Mouse (Mus musculus) urinary bladder, adult 2 months (tissue): ENCODE measurements around the gene Gnb1l. TPM values are rescaled to one million over a fixed set of nuclear protein-coding genes. Genes with fewer than 3 reads are reported as not detected.

Experiments
- DNase-seq: peaks from one replicate; pipeline ENCODE4 v3.0.0; 2022; ENCODE audit warnings: low spot score
- polyA plus RNA-seq: library from polyadenylated mRNA; depleted of rRNA; stranded (reverse); fragments of >200 nt; gene quantifications from 2 replicates; pipeline ENCODE4 v1.2.3, GENCODE M21; 2012

Gnb1l gene
- polyA plus RNA-seq, 1 experiment = 8.4 TPM

DNA sequence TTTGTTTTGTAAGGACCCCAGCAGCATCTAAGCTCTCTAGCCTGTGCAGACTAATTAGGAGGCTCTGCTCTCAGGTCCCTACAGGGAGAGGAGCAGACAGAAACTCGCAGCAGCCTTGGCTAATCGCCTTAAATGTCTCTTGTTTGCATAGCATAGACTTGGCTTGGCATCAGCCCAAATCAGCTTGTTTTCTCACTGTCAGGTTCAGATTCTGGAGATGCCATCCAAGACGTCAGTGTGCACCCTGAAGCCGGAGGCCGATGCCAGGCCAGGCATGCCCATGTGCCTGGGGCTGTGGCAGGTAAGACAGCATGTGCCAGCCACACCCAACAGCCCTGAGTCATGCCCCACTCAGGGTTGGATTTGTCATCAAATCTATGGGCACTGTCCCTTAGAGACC, 49.4 kb downstream of the Gnb1l start:
- no peak for DNase-seq

DNA sequence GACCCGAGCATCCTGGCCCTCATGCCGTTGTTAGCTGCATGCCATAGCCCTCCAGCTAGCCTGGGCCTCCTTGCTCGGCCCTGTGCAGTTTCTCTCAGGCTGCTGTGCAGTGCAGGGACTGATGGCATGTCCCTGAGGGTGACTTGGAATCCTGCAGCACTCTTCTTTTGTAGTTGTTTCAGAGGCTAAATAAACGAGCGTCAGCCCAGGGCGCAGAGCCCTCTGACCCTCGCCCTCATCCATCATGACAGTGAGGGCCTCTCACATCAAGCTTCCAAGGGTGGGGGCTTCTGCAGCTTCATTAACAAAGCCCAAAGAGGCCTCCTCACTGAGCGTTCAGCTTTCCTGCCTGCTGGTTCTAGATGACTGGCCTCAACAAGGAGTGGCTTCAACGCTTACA, 53.1 kb downstream of the Gnb1l start:
- DNase-seq = no peak

GRCm38 (mm10) chr16:18552106-18552710, 53.7 kb downstream of the Gnb1l start:
- no peak for DNase-seq

- no peak for DNase-seq
Measured at GRCm38 (mm10) chr16:18554721-18555120, 56.2 kb downstream of the Gnb1l start.

DNA sequence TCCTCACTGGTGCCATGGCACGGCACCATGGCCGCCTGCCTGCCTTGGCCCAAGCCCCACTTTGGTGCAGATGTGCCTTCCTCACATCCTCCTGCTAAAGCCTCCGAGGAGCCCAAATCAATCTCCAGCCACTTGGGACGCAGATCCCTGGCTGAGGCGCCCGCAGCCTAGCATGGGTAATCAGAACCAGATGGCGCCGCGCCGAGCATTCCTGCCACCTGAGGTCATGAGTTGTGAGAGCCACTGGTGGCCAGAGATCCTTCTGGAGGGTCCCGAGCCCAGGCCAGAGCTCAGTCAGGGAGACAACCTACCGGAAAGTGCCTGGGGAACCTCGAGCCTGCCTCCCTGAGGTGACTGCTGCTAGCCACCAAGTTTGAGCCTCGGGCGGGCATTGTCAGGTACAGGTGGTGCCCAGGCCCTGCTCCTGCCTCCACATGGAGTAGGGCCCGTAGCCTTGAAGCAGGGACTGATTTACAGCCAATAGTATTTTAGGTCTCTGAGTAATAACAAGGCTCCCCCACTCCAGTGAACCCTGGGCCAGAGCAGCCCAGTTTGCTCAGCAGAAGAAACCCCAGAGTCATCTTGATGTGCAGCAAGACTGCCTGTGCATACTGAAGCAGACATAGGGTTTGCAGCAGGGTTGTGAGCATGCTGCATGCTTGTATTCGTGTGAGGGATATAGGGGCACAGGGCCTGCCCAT, 56.9 kb downstream of the Gnb1l start:
- DNase-seq = no peak

- no peak for DNase-seq
Measured at GRCm38 (mm10) chr16:18556461-18556860, 57.9 kb downstream of the Gnb1l start.

DNA sequence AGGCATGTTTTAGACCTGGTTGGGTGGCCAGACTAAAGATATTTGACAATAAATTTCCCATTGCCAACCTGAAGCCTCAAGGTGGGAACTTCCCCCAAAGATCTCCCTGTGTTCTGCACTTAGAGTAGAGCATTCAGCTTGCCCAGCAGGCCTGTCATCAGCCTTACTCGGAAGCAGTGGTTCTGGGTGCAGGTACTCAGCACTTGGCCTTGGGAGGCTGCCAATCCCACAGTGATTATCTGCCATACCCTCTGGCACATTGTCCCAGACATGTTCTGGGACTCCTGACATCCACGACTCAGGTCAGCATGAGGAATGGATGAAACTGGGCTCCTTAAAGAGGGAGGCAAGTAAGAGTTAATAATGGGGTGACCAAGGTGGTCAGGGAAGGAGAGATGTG, 66.0 kb downstream of the Gnb1l start:
- no peak for DNase-seq

- no peak for DNase-seq
Measured at GRCm38 (mm10) chr16:18568599-18568998, 70.1 kb downstream of the Gnb1l start.

DNA sequence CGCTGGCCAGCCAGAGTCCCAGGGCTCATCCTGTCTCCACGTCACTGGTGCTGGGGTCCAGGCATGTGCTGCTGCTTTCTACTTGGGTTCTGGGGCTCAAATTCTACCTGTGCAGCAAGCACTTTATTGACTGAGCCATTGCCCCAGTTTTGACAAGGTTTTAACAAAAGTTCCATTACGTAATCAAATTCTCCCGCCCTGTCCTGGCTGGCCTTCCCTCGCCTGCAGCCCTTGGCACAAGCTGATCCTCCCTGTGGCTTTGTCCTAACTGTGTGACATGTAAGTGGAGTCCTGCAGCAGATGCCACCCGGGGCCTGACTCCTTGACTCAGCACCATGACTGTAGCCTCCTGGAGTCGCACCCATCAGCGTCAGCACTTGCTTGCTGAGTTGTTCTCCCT, 75.7 kb downstream of the Gnb1l start:
- DNase-seq = no peak

GRCm38 (mm10) chr16:18577071-18577470, 78.6 kb downstream of the Gnb1l start:
- DNase-seq = no peak

DNA sequence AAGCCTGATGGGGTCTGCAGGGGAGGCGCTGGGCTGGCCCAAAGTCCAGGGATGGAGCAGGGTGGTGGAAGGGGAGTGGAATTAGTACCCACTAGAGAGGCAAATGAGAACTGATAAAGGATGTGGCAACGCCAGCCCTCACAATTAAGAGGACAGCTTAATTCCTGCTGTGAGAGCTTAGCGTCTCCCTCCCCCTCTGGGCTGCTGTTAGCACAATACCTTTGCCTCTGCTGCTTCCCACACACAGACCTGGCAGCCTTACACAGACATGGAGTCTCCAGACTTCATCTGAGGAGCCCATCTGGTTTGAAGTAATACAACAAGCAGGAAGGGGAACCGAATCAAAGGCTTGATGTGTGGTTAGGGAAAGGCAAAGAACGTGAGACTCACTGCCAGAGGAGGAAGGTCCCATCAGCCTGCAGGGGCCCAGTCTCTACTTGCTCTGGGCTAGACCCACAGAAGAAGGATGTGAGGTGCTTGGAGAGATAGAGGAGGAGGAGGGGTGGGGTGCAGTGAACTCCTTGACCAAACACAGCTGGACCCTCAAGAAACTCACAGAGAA, 79.2 kb downstream of the Gnb1l start:
- no peak for DNase-seq

DNA sequence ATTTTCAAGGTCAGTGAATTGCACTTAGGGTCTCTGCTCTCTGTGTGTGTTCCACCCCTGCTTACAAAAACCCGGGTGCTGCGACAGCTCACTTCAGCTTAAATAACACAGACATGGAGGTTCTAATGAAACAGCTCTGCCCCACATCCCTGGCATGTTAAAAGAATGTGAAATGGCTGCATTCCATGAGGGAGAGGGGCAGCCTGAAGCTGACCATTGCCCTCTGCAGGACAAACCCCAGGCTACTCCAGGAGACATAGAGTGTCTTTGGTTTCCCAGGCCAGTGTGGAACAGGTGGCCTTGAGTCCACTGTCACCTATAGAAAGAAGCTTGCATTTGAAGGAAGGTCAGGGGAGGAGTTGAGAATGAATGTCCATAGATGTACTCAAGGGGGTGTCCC, 81.9 kb downstream of the Gnb1l start:
- DNase-seq = no peak

DNA sequence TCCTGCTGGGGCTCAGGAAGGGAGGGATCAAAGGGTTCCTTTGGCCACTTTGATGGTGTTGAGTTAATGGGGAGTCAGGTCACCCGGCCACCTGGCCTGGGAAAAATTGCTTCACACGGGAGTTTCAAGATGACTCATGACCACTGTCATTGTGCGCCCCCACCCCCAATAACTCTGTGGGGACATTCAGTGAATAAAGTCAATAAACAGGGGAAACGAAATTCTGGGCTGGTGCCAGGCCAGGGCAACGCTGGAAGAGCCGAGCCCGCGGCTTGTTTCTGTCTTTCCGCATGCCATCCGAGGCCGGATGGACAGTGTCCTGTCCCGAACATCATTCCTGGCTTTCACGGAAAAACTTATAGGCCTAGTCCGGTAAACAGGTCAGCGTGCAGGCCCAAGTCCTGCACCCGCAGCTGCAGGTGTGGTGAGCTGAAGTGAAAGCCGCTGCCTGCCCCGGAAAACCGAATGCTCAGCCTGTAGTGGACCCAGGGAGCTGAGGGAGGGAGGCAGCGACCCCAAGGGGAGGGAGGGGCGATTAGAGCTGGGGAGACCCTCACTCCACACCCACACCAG, 82.6 kb downstream of the Gnb1l start:
- no peak for DNase-seq

- DNase-seq = no peak
Measured at GRCm38 (mm10) chr16:18581623-18582205, 83.2 kb downstream of the Gnb1l start.

DNA sequence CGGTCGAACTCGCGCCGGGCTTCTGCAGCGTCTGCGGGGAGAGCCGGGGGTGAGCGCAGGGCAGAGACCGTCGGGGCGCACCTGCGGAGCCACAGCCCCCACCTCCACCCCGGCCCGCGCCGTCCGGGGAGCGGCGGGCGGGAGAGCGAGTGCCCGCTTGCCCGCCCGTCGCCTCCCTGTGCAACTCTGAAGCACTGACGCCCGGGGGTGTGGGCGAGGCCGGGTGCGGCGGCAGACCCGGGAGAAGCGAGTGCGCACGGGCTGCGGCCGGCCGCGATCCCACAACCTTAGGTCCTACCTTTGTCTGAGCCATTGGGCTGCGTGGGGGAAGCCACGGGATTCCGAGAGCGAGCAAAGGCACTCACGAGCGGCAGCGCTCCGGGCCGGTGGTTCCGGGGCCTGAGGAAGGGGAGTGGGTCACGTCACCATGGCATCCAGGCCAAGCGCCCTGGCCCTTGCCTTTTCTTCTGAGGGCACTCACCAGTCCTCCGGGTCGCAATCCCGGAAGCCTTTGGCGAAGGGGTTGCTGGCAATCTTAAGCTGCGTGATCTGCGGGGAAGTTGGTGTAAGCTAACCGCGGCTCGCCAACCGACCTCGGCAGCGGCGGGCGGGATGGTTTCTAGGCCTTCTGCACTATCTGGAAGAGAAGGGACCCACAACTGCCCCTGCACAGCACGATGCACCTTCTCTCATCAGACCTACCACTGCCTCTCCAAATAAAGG, 84.1 kb downstream of the Gnb1l start:
- no peak for DNase-seq

- DNase-seq = no peak
Measured at GRCm38 (mm10) chr16:18583169-18583568, 84.7 kb downstream of the Gnb1l start.

- no peak for DNase-seq
Measured at GRCm38 (mm10) chr16:18583673-18584357, 85.3 kb downstream of the Gnb1l start.

GRCm38 (mm10) chr16:18584901-18585510, 86.5 kb downstream of the Gnb1l start:
- no peak for DNase-seq

GRCm38 (mm10) chr16:18585676-18586075, 87.2 kb downstream of the Gnb1l start:
- DNase-seq = no peak

DNA sequence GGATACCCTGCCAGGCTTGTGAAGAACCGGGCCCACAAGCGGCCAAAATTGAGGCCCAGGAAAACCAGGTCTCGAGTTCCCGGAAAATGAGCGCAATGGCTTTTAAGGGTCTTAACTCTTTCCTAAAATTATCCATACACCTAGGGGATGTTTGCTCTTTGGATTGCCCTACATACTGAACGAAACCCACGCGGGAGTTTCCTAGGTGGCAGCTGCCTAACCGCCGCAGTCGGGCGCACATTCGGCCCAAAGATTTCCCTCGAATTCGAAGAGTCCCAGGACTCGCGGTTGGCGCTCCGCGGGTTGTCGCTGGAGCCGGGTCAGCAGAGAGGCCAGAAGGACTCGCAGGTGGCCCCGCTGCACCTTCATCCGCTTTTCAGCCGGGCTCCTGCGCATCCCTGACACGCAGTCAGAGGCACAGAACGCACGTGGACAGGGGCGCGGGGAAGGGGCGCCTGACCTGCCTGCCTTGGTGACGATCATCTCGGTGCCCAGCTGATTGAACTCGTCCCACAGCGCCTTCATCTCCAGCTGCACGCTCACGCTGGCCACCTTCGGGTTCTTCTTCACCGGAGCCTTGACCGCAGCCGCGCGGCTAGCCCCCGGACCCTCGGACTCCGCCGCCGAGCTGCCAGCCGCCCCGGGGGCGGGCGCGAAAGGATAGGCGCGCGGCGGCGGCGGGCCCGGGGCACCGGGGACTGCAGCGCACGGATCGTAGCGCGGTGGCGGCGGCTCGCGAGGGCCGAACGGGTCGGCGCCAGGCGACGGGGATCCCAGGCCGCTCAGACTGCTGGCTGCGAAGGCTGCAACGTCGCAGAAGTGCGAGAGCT, 87.8 kb downstream of the Gnb1l start:
- no peak for DNase-seq
